Mouse (Mus musculus) 416B (cell line): Measurements from ENCODE around the gene Zfp324.
A peak's percentile ranks its signal among the peaks of the same experiment; 100 is the strongest.
"Not testable (repeated sequence)": the region's sequence is repeated elsewhere in the genome, so short reads cannot be mapped to it uniquely, and the experiment has no call there.

Experiments used
- DNase-seq: peaks from one replicate; pipeline ENCODE4 v3.0.0; 2011; ENCODE audit warnings: low read depth

The Zfp324 gene

DNA sequence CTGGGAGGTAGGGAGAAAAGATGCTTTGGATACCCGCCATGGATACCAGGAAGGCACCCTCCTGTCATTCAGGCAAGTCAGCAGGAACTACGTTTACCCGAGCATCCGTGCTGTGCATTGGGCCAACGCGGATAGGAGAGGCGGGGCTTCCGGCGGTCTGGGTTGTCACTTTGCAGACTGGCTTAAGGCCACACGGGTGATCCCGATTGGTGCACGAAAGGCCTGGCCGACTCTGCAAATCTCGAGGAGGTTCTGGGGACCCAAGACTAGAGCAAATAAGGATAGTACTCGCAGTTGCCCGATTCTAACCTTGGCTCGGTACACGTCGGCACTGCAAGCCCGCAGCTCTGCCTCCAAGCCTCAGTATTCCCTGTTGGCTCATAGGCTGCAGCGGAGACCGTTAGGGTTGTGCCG, at the start of gene Zfp324:
Gene Zfp324 (plus strand): TSS at position 161 of the 414 bp plus-strand sequence.
- DNase-seq = peak; percentile 94

- DNase-seq = not testable (repeated sequence)
Observed at GRCm38 (mm10) chr7:12920495-12920894, 45.1 kb upstream of the Zfp324 start.

DNA sequence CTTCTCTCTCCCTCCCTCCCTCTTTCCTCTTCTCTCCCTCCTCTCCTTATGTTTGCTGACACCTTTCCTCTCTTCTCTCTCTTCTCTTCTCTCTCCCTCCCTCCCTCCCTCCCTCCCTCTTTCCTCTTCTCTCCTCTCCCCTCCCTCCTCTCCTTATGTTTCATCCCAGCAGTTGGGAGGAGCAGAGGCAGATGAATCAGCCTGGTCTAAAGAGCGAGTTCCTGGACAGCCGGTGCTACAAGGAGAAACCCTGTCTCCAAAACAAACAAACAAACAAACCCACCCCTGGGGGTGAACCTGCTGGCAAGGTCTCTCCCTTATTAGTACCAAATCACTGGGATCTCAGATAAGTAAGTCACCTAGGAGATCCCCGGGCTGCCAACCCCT, 44.3 kb upstream of the Zfp324 start:
- DNase-seq = no peak

- DNase-seq = peak; percentile 99
Observed at GRCm38 (mm10) chr7:12921705-12922465, 43.8 kb upstream of the Zfp324 start, which contains the start of gene Rps5. Gene Rps5, plus strand, starts transcription at chr7:12922290.

DNA sequence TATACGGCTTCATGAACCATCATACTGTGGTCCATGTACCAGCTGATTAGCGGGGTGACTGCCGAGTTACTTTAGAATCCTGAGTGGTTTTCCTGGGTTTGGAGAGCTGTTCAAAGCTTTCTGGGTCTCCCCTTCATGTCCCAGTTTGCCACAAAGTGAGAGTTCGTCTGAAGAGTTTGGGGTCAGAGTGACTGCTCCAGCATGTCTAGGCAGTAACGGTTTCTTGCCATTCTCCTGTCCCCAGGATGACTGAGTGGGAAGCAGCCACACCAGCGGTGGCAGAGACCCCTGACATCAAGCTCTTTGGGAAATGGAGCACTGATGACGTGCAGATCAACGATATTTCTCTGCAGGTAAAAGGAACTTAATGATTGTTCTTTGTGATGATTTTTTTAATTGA, 42.9 kb upstream of the Zfp324 start:
- no peak for DNase-seq

- no peak for DNase-seq
Observed at GRCm38 (mm10) chr7:12926316-12926715, 39.3 kb upstream of the Zfp324 start.

DNA sequence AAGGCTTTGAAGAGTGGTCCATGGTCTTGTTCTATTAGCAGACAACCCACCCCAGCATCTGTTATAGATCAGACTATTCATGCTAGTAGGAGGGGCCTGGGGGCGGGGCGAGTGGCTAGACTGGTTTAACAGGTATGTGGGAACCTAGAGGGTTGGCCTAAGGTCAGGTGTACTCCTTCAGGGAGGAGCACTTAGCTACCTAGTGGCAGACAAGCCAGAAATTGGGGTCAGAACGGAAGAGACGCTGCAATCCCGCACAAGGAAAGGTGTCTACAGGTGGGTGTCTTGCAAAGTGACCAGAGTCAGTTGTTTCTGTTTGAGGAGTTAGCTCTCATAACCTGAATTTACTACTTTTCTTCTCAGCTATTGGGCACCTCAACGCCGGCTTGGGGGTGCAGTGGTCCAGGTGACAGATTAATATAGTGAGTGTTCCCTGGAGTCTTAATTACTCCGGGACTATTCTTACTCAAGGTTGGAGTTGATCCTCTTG, 38.4 kb upstream of the Zfp324 start, which contains the start of gene Rnf225:
Gene Rnf225 (plus strand): TSS at position 226 of the 490 bp plus-strand sequence.
- peak; percentile 40 for DNase-seq

- no peak for DNase-seq
Observed at GRCm38 (mm10) chr7:12927693-12928589, 37.7 kb upstream of the Zfp324 start.

GRCm38 (mm10) chr7:12933615-12934140, 32.0 kb upstream of the Zfp324 start:
- DNase-seq = no peak

GRCm38 (mm10) chr7:12934808-12935207, 30.8 kb upstream of the Zfp324 start:
- no peak for DNase-seq

GRCm38 (mm10) chr7:12937254-12937803, 28.3 kb upstream of the Zfp324 start:
- DNase-seq = not testable (repeated sequence)

DNA sequence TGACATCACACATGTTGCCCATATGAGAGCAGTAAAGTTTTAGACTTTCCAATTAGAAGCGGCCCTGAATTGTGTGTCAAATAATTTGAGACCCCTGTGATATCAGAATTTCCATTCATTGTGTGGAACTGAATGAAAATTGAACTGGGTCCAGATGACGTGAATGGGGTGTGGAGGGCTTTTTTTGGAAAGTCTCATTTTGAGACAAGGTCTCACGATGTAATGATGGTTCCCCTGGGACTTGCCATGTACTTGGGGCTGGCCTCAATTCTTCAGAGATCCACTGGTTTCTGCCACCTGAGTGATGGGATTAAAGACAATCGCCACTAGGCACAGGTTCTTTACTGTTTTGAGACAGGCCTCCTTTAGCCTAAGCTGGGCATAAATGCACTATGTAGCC, 25.0 kb upstream of the Zfp324 start:
- no peak for DNase-seq

- DNase-seq = peak; percentile 62
Observed at GRCm38 (mm10) chr7:12943488-12943887, 22.1 kb upstream of the Zfp324 start.

GRCm38 (mm10) chr7:12949032-12949871, 16.4 kb upstream of the Zfp324 start:
- peak; percentile 97 for DNase-seq

- DNase-seq = no peak
Observed at GRCm38 (mm10) chr7:12949872-12950229, 15.8 kb upstream of the Zfp324 start.

- peak; percentile 85 for DNase-seq
Observed at GRCm38 (mm10) chr7:12954896-12955295, 10.7 kb upstream of the Zfp324 start.

DNA sequence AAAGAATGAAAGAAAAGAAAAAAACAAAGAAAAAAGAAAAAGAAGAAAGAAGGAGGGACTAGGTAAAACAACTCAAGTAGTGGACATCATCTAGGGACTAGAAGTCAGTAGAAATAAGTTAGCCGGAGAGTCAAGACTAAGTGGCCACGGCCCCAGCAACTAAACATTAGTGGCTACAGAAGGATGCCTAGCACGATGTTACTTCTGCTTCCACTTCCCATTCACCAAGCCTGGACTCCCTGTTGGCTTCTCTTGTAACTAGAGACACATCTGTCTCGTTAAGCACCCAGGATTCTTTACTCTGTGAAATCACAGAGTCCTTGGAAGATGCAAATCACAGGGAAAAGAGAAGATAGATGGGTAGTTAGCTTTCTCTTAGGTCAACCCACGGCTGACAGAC, 8.1 kb upstream of the Zfp324 start:
- DNase-seq = peak; percentile 41

DNA sequence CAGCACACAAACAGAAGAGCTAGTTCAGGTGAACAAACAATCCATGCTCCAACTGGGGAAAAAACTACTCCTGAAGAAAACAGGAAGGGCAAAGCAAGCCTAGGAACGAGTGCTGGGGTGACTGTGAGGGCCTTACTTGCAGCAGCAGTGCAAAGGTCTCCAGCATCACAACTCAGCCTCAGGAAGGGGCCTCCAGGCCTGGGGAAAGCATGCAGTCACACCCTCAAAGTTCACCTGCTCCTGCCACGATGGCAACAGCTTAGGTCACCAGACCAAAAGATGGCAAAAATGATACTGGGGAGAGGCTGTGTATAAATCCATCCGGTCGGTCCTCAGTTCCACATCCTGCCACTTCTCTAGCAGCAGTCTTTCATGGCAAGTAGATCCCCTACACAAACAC, 6.7 kb upstream of the Zfp324 start:
- DNase-seq = no peak

DNA sequence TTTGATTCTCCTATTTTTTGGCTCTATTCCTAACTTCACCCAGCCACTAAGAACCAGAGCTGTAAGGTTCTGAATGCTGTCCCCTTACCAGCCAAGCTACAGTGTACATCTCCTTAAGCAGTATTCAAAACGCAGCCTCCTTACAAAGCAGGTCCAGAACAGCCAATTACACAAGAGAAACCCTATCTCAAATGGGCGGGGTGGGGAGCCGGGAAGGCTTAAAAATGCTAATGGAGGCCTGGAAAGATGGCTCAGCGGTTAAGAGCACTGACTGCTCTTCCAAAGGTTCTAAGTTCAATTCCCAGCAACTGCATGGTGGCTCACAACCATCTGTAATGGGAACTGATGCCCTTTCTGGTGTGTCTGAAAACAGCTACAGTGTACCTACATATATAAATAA, 5.9 kb upstream of the Zfp324 start:
- DNase-seq = no peak

DNA sequence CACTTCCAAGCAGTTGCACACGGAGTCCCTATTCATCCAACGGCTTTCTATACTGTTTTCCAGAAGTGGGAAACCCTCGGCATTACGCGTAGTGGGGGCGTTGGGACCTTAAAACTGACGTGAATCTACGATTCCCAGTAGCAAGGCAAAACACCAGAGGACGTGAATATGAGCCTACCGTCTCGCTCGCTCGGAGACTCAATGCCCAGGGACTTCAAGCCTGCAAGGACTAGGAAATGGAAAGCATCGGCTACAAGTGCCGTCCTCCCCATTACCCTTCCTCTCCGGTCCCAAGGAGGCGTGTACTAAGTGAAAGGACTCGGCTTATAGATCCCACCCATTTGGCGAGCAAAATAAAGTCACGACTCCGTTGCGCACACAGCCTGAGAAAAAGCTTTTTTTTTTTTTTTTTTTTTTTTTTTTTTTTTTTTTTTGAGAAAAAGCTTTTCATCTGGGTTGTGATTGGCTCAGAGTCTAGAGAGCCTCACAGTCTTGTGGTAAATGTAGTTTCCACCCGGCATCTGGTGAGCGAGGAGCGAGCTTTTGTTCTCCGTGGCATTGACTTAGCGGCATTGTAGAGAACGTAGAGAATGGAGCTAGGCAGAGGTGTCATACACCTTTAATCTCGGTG, 4.0 kb upstream of the Zfp324 start:
- DNase-seq = peak; percentile 92
